Mouse (Mus musculus) liver, postnatal 0 days (tissue): ENCODE data around the gene Hace1.

Experiments
- CTCF ChIP-seq: sonication (generic); IDR thresholded peaks from 2 replicates; pipeline ENCODE4 v1.5.1; 2016; ENCODE audit warnings: antibody characterized with exemption, low read depth
- EP300 ChIP-seq: IDR thresholded peaks from 2 replicates; pipeline ENCODE4 v1.6.1; 2016; ENCODE audit warnings: antibody characterized with exemption, low read depth, mild to moderate bottlenecking

- TF ChIP-seq CTCF (no peak), EP300 (no peak)
Measured at GRCm38 (mm10) chr10:45635201-45635600, 57.6 kb downstream of the Hace1 start.
